Mouse (Mus musculus) bone marrow macrophage, adult 2 months (primary cell): ENCODE data around the gene Alkbh3. TPM values are rescaled to one million over a fixed set of nuclear protein-coding genes. Genes with fewer than 3 reads are reported as not detected.

ENCODE experiments used
- H3K27ac ChIP-seq: 2 replicates; pipeline ENCODE4 v1.5.1; 2012; ENCODE audit warnings: low read depth, low read length; ENCODE audit not compliant: insufficient read depth
- H3K4me1 ChIP-seq: 2 replicates; pipeline ENCODE4 v1.6.1; 2012; ENCODE audit warnings: low read length; ENCODE audit not compliant: control insufficient read depth, insufficient read depth
- H3K4me3 ChIP-seq: 2 replicates; pipeline ENCODE4 v1.5.1; 2012; ENCODE audit warnings: mild to moderate bottlenecking, low read length, moderate library complexity; ENCODE audit not compliant: insufficient read depth
- CTCF ChIP-seq: IDR thresholded peaks from 2 replicates; pipeline ENCODE4 v1.5.1; 2012; ENCODE audit warnings: low read depth, mild to moderate bottlenecking, low read length, moderate library complexity
- POLR2A ChIP-seq: IDR thresholded peaks from 2 replicates; pipeline ENCODE4 v1.6.1; 2012; ENCODE audit warnings: mild to moderate bottlenecking, low read depth, low read length, borderline replicate concordance
- polyA plus RNA-seq: library from polyadenylated mRNA; stranded (reverse); fragments of >200 nt; gene quantifications from 2 replicates; pipeline ENCODE4 v1.2.4, GENCODE M21; 2012; ENCODE audit not compliant: missing spikeins, insufficient read depth, insufficient read length

Gene Alkbh3
- polyA plus RNA-seq, 1 experiment = 37.4 TPM

DNA sequence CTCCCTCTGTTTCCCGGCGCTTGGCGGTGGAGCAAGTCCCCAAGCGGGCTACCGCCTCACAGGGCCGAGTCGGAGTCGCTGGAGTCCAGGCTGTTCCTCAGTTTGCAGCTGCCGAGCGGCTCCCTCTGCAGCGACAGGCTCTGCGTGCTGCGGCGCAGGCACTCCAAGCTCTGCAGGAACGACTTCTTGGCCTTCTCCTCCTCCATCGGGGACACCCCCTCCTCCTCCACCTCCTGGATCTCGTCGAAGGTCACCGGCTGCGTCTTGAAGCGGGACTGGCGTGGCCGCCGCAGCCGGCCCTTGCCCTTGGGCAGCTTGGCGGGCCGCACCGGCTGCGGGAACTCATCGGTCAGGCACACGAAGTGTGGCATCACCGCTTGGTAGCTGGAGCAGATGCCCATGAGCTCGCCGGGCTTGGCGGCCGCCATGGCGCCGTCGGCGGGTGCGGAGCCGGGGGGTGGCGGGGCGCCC is 54.2 kb downstream of the Alkbh3 start:
- Histone ChIP-seq H3K4me3 (peak overlapping the region; percentile 57), H3K27ac (no peak overlapping the region), H3K4me1 (0 out of 2 replicates have a peak, but pooled peaks cover 2% of the 10 kb centered on the region)
- TF ChIP-seq POLR2A (no peak), CTCF (no peak)

DNA sequence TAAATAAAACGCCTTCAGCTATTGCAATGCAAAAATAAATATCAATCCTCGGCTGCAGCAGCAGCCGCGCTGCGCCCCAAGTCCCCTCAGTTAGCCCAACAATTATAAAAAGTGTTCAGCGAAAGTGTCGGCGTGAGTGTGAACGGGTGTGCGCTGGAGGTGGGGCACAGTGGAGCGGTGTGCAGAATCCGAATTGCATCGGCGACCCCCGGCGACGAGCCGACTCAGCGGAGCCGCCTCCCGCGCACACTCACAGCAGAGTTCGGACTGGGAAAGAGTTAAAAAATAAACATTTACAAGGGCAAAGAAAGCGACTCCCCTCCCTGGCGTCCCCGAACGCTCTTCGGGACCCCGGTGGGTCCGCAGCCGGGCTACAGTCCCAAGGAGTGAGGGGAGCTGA is 54.7 kb downstream of the Alkbh3 start:
- 0 out of 2 replicates have a peak, but pooled peaks cover 2% of the 10 kb centered on the region for H3K4me1 ChIP-seq
- TF ChIP-seq CTCF (no peak), POLR2A (no peak)
- H3K27ac ChIP-seq = no peak overlapping the region
- peak overlapping the region; percentile 57 for H3K4me3 ChIP-seq

DNA sequence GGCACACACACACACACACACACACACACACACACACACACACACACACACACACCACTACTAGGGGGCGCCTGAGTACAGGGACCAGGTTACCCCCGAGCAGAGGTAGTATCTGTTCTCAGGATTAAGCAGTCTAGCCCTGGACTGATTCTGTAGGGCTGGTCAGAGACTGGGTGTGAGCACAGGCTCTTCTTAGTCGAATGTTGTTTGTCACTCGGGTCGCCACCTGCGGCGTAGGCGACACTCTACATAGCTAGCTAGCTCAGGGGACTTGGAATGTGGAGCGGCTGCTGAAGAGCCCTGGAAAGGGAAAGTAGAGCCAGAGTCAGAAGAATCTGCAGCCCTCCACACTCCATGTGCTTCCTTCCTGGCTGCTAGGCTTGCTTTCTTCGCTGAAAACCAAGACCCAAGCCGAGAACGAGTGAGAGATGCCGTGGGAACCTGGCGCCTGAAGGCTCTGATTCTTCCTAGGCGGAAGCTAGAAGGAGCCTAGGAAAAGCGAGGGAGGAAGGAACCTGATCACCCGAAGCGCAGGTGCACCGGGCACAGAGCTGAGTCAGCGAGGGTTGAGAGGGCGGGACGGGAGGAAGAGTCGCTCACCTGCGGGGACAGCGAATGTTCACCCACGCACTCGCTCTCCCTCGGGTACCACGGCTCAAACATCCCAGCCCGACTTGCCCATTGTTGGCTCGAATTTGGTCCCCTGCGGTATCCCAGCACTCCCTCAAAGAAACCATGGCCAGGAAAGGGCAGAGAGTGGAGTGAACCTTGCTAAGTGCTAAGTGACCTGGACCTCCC is 55.6 kb downstream of the Alkbh3 start:
- Histone ChIP-seq H3K4me1 (0 out of 2 replicates have a peak, but pooled peaks cover 2% of the 10 kb centered on the region), H3K27ac (no peak overlapping the region), H3K4me3 (peak overlapping the region; percentile 14)
- TF ChIP-seq POLR2A (no peak), CTCF (no peak)

DNA sequence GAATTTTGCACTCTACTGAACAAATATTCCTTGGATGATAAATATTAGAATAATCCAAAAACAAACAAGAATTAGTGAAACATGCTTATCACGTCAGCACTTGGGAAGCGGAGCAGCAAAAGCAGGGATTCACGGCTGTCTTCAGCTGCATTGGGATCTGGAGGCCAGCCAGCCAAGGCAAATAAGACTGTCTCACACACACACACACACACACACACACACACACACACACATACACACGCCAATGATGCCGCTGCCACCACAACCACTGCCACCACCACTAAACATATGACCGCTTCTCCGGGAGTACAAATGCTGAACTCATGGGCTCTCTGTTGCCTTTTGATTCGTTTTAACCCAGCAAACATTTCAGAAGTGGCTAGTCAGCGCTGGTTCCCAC is 56.9 kb downstream of the Alkbh3 start:
- Histone ChIP-seq H3K27ac (no peak overlapping the region), H3K4me1 (0 out of 2 replicates have a peak, but pooled peaks cover 2% of the 10 kb centered on the region), H3K4me3 (no peak overlapping the region)
- TF ChIP-seq POLR2A (no peak), CTCF (no peak)

DNA sequence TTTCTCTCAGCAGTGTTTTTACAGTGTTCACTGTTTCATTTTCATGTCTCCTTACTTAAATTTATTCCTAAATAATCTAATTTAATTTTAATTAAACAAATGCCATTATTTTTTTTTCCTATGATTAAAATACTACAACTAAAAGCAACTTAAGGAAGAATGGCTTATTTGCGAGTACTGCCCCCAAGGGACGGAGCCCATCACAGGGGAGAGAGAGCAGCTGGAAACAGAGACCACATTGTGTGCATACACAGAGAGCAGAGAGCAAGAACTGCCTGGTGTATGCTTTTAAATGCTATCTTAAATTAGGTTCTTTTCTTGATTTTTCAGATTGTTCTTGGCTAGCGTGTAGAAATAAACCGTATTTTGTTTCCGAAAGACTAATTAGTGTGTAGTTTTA is 63.6 kb downstream of the Alkbh3 start:
- TF ChIP-seq POLR2A (no peak), CTCF (no peak)
- Histone ChIP-seq H3K4me3 (no peak overlapping the region), H3K4me1 (peaks cover 4% of the 10 kb centered on the region), H3K27ac (no peak overlapping the region)

DNA sequence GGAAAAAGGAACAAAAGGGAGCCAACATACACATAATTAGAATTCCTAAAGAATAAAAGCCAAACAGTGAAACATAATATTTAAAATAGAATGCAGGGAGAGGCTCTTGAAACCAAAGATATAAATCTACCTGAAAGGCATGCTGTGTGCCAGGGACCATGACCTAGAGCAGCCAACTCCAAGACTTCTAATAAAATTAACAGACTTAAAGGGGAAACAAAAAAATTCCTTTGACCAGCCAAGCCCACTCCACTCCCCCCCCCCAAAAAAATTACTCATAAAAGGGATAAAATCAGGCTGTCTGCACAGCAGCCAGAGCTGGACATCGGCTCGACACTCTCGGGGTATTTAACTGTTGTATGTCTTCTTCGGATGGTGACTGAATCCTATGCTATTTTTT is 65.8 kb downstream of the Alkbh3 start:
- H3K4me1 ChIP-seq = peaks cover 5% of the 10 kb centered on the region
- no peak overlapping the region for H3K4me3 ChIP-seq
- H3K27ac ChIP-seq = no peak overlapping the region
- TF ChIP-seq POLR2A (no peak), CTCF (no peak)

DNA sequence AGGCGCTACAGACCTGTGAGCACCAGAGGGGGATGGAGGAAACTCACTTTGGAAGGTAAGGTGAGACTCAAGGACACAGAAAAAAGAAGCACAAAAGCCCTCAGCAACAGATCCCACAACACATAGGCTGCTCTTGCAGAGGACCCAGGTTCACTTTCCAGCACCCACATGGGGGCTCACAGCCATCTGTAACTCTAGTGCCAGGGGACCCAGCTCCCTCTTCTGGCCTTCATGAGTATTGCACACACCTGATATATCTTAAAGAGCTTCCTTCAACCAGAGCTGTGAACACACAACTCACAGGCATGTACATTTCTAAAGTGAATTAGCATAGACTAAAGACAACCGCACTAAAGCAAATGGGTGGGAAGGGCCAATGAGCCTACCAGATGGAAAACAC is 66.5 kb downstream of the Alkbh3 start:
- Histone ChIP-seq H3K4me1 (peaks cover 5% of the 10 kb centered on the region), H3K4me3 (no peak overlapping the region), H3K27ac (no peak overlapping the region)
- TF ChIP-seq CTCF (no peak), POLR2A (no peak)

DNA sequence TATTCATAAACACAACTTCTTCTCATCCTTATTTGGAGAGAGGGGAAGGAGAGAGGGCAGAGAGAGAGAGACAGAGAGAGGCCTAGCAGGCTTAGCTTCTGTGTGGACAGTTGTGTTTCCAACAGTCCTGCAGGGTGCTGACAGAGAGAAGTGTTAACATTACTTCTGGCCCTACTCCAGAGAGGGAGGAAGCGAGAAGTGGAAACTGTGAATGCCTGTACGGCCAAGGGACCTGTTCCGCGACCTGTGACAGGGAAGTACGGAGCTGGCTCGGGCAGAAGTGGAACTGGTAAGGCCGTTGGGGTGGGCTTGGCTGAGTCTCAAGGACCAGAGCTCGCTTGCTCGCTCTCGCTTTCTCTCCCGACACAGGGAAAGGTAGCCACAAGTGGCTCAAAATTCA is 68.9 kb downstream of the Alkbh3 start:
- H3K27ac ChIP-seq = no peak overlapping the region
- TF ChIP-seq POLR2A = no peak
- TF ChIP-seq CTCF = no peak
- peaks cover 5% of the 10 kb centered on the region for H3K4me1 ChIP-seq
- H3K4me3 ChIP-seq = peak overlapping the region; percentile 30

DNA sequence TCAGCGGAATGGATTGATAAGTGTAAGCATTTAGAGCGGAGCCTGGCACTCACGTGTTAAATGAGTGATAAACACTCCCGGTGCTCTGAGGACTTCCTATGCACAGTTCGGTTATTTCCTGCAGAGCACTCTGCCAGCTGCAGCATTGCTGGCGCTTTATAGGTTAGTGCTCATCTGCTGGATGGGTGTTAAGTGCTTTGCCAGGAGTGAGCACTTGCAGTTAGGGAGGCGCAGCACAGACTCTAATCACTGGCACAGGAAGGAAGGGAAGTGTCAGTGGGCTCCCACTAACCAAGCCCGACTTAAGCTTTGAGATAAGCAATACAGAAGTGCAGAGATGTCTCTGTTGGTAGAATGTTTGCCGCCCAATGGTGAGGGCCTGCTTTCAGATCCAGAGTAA is 72.1 kb downstream of the Alkbh3 start:
- no peak overlapping the region for H3K27ac ChIP-seq
- TF ChIP-seq POLR2A (no peak), CTCF (no peak)
- no peak overlapping the region for H3K4me3 ChIP-seq
- H3K4me1 ChIP-seq = peaks cover 5% of the 10 kb centered on the region

Other genes starting within 250 kb of the Alkbh3 start
- 33.1 and 43.7 TPM in 2 replicates for gene Ext2, start 188.2 kb downstream of the Alkbh3 start, polyA plus RNA-seq
- gene Accs, start 160.9 kb downstream of the Alkbh3 start, polyA plus RNA-seq = 19.1 and 26.1 TPM in 2 replicates
- gene Accsl, start 141.7 kb downstream of the Alkbh3 start, polyA plus RNA-seq = not detected in 2 replicates
- not detected in 2 replicates for gene Gm13889, start 53.6 kb downstream of the Alkbh3 start, polyA plus RNA-seq
- gene Gm27027, start 14.5 kb downstream of the Alkbh3 start, polyA plus RNA-seq = not detected in 2 replicates
- gene Hsd17b12, start 147.2 kb upstream of the Alkbh3 start, polyA plus RNA-seq = 79.8 and 84.2 TPM in 2 replicates